Mouse (Mus musculus) frontal cortex, postnatal 10 days (tissue): ENCODE data around the gene Msgn1.

Experiments used
- DNase-seq, 2 experiments: peaks; one replicate each; pipeline ENCODE4 v3.0.0; 2022; ENCODE audit warnings: low spot score in 2 of 2, mixed read lengths in 1 of 2

The Msgn1 gene

DNA sequence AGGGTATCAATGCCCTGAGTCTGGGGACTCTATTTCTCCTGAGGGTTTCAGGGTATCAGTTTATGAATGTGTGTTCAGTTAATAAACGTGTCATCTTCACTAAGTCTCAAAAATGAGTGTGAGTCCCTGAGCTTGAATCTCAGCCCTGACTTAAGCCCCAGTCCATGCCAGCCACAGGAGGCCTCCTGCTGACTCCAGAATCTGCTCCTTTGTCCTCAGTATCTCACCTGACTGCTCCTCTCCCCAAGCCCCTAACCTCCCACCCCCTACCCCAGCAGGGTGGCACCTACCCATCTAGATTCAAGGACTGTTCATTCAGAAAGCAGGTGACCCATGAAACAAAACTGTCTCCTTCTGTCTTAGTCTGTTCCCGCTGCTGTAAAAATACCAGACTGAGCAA lies 10.2 kb downstream of the Msgn1 start:
- DNase-seq: no peak

DNA sequence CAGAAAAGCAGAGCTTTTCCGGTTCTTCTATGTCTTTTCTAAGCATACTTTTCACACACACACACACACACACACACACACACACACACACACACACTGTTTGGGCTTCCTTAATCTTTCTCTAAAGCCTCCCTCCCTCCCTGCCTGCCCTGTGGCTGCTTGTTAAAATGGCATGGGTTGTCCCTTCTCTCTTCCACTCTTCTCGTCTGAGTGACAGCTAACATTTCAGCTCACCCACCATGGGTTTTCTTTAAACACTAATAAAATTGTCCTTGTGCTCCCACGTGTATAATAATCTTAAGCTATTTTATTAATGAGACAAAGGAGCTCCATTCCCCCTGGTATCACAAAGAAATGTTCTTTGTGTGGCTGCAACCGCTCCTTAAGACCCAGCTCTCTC lies 10.7 kb downstream of the Msgn1 start:
- DNase-seq: no peak

DNA sequence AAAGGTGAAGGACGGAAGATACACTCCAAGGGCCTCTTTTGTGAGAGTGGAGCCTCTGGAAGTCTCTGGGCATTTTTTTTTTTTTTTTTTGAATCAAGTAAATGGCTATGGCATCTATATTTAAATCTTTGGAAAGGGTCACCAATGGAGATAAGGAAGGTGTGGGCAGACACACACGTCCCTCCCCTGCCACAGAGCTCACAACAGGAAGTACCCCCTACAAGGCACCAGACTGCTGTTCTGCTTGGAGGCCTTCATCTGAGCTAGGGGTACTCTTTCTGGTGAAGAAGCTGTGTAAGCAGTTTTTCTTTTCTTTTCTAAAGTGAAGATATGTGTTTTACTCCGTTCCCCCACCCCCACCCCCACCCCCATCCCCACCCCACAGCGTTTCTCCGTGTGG lies 11.9 kb downstream of the Msgn1 start:
- DNase-seq: no peak

DNA sequence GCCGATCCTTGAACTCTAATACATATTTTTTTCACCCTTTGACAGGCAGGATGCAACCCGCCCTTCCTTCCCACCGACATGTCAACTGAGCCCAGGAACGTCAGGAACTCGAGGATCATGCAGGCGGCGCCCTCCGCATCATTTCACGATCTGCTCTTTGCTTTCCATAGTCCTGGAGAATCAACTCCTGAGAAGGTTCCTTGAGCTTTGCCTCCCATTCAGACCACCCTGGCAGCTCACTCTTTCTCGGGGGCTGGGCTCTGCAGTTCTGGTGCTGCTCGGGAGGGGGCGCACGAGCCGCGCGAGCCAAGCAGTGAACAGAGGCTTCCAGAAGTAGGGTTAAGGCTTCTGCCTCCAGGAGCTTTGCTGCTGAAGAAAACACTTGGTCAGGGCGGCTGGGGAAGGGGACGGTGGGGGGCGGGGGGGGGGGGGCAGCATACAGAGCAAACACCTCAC lies 12.6 kb downstream of the Msgn1 start:
- DNase-seq: peak; percentile 22 to 63

DNA sequence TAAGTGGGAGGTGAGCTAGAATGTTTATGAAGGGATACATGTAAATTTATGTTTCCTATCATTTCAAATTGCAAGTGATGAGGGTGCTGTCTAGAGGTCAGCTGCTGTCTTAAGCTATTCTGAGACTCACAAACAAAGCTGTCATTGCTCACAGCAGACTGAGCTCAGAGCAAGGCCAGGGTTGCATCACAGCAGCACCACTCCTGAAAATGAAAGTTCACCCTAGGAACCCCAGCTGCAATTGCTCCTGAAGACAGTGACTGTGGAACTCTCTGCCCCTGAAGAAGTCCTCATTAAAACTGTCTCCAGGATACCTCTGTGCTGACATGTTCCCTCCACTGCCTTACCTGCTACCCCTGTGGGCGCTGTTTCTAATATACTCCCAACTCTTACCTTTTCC lies 13.7 kb downstream of the Msgn1 start:
- no peak for DNase-seq

DNA sequence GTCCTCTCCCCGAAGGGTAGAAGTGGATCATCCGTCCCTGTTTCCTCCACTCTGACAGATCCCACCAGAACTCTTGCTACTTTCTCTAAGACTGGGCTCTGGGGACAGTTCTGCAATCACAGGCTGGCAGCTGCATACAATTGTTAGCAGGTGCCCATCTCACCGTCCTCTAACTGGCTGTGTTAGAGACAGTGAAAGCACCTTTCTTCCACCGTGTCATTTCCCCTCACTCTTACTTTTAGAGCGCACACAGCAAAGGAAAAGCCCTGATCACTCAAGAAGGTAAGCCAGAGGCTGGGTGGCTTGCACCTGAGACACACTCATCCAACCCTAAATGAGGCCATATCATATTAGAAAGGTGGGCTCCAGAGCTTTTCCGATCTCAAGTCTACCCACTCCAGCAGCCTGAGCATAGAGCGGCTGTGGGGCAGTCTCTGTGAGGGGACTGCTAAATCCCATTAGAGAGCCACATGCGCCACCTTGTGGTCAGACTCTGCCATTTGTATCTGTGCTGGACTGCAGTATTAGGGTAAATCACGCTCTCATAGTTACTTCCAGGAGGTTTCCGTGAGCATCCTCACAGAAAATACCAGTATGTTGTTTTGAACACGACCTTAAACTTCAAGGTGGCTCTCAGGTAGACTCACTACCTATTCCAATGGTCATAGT lies 30.2 kb downstream of the Msgn1 start:
- peak; percentile 50 to 86 for DNase-seq

DNA sequence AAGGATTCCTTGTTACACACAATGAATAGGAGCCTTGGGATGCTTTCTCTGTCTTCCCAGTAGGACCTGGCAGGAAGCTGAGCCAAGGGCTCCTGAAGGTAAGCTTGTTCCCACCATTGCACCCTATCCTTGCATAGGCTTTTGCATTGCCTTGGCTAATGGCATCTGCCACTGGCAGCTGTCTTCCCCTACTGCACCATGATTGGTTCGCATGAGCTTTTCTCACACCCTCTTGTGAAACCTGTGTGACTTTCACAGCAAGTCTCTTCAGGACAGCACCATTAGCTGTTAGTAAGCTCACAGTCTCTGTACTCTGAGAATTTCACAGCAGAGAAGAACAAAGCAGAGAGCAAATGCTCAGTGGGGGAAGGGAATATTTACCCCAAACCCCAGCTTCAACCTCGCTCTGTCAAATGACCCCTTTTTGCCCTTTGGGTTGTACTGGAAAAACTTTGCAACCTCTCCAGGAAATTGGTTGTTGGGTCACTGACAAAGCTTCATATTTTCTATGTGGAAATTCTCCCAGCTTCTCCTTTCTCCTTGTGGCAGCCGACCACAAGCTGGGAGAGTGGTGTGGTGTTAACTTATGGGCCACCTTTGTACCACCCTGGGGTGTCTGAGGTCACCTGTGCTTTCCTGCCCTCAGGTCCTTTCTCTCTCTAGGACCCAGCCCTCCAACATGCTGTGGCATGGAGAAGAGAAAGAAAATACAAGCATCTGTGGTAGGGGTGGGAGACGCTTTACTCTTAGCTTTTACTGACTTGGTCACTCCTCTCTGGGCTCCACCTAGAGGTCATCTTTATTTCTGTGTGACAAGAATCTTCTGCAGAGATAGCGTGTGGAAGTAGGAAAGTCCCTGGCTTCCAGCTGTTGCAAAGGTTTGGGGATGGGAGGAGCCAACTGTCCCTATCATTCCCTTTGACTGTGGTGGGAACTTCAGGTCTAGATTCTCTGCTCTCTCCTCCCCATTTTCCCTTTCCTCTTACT lies 31.1 kb downstream of the Msgn1 start:
- no peak for DNase-seq

DNA sequence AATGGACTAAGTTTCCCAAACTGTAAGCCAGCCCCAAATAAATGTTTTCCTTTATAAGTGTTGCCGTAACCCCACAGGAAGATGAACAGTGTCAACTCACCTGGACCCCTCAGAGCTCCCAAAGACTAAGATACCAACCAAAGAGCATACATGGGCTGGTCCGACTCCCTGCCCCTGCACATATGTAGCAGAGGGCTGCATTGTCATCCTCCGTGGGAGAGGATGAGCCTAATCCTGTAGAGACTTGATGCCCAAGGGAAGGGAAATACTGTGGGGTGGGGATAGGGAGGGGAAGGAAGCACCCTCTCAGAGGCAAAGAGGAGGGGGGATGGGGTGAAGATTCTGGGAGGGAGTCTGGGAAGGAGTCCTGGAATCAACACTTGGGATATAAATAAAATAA lies 50.1 kb downstream of the Msgn1 start:
- no peak for DNase-seq
